8 mouse cellular contexts compared by ENCODE assay signal in the genomic region with DNA sequence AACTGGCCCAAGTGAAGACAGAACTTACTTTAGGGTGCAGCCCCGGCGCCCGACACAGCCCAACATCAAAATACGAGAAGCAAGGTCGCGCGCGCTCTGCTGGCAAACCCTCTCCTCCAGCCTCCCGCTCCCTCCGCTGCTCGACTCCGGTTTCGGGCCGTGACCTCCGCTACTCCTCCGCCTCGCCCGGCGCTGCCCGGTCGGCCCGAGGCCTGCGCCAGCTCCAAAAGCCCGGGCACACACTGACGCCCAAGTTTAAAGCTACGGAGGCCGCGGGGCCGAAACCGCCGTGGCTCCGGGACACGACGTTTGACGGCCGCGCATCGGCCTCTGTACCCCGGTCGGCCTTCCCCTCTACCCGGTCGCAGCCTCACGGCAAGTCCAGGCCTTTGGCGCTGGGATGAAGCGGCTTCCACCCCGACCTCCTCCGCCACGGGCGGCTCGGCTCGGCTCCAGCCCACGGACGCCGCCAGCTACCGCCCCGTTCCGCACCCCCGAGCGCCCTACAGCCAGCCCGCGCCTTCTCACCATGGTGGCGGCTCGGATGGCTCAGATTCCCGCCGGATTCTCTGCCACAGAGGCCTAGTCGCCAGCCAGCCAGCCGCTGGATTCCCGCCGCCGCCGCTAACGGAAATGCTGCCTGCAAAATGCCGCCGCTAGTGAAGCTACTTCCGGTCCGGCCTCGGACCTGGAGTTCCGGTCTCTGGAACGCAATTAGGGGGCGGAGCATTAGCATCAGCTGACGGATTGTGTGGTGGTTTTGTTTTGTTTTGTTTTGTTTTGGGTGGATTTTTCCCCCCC. TPM values are rescaled to one million over a fixed set of nuclear protein-coding genes. Genes with fewer than 3 reads are reported as not detected.
A peak's percentile ranks its signal among the peaks of the same experiment; 100 is the strongest.
DNase-seq lines count a peak whose midpoint lies in the region; ATAC-seq and TF ChIP-seq lines count a peak whose summit lies in the region.

Gene Snrpb (minus strand): TSS at position 698 of the 801 bp plus-strand sequence.

- TF ChIP-seq CTCF in lung, postnatal 0 days (IDR thresholded peaks at IDR 0.05), result 0 out of 2 replicates have a peak, but pooled peaks have one; percentile 1

- no peaks in the 10 kb centered on the region for H3K9me3 ChIP-seq in hindbrain, embryonic 10.5 days
- no peaks in the 10 kb centered on the region for H3K9me3 ChIP-seq in lung, postnatal 0 days (ENCODE audit: low read length)

- peak; percentile 75 for DNase-seq in MEL-GATA-1-ER (ENCODE audit: extremely low read depth, low read depth)
- DNase-seq in cerebellum, adult 8-10 months, result peak; percentile 87
- DNase-seq in hindbrain, embryonic 10.5 days (ENCODE audit: low spot score), result peak; percentile 89
- DNase-seq in layer of hippocampus, adult 9-11 months, result peak; percentile 90
- peak; percentile 97 for DNase-seq in lung, postnatal 0 days (ENCODE audit: low spot score)
- DNase-seq in ovary, postnatal 14 days (ENCODE audit: low spot score), result peak; percentile 86
- DNase-seq in thymus, postnatal 14 days, result peak; percentile 83

- under 1% methylated on average over 81 of the region's 81 CpGs for WGBS in hindbrain, embryonic 10.5 days
- WGBS in lung, postnatal 0 days, result under 1% methylated on average over 80 of the region's 81 CpGs

- peaks cover 21% of the 10 kb centered on the region for H3K4me1 ChIP-seq in hindbrain, embryonic 10.5 days (replicated peaks)
- H3K4me1 ChIP-seq in lung, postnatal 0 days (ENCODE audit: insufficient read depth, low read depth, low read length), result peaks cover 7% of the 10 kb centered on the region; the same call in 1 of the 2 replicates

- H3K27ac ChIP-seq in hindbrain, embryonic 10.5 days, result peak within 1 kb of the TSS; percentile 100
- H3K27ac ChIP-seq in lung, postnatal 0 days (ENCODE audit: low read length), result peak within 1 kb of the TSS; percentile 96

- H3K36me3 ChIP-seq in hindbrain, embryonic 10.5 days, result peaks cover 33% of the 10 kb centered on the region
- H3K36me3 ChIP-seq in lung, postnatal 0 days (ENCODE audit: insufficient read depth, low read length), result peaks cover 7% of the 10 kb centered on the region; the same call in 1 of the 2 replicates

- ATAC-seq in frontal cortex, adult (ENCODE audit: low TSS enrichment), result peak; percentile 90
- ATAC-seq in lung, postnatal 0 days, result peak; percentile 97

- peak within 1 kb of the TSS; percentile 80 for H3K4me2 ChIP-seq in lung, postnatal 0 days (replicated peaks; ENCODE audit: low read depth, low read length)

- peak within 1 kb of the TSS; percentile 100 for H3K9ac ChIP-seq in lung, postnatal 0 days (replicated peaks; ENCODE audit: low read depth)

- 0 out of 2 replicates have a peak, but pooled peaks have one; percentile 10 for TF ChIP-seq EP300 in lung, postnatal 0 days (IDR thresholded peaks at IDR 0.05)

- no peaks in the 10 kb centered on the region for H3K27me3 ChIP-seq in hindbrain, embryonic 10.5 days (ENCODE audit: insufficient read depth, poor library complexity, severe bottlenecking)
- no peaks in the 10 kb centered on the region for H3K27me3 ChIP-seq in lung, postnatal 0 days (replicated peaks; ENCODE audit: insufficient read depth, low read length)

- peak within 1 kb of the TSS; percentile 100 for H3K4me3 ChIP-seq in hindbrain, embryonic 10.5 days
- H3K4me3 ChIP-seq in lung, postnatal 0 days (ENCODE audit: low read depth, low read length), result peak within 1 kb of the TSS; percentile 98

RNA-seq across cellular contexts. Expression of gene Snrpb, which starts in this region (rescaled TPM):
- polyA plus RNA-seq in hindbrain, embryonic 10.5 days (2016; fragmentation: Nextera tagmentation; extraction: Ambion mirVana), result 876 and 909 TPM in 2 replicates
- 400 and 429 TPM in 2 replicates for polyA plus RNA-seq in lung, postnatal 0 days (2015; fragmentation: Nextera tagmentation; extraction: Ambion mirVana)

Comparison
In these comparisons a context has a peak if more than half of its experiments do, and no peak if none do; other contexts are left out.
1. Peak in every context shown above with its lines: DNase-seq, ATAC-seq, H3K4me3 ChIP-seq and H3K27ac ChIP-seq.